Mouse (Mus musculus) lung, postnatal 25 days (tissue): Measurements from ENCODE around the gene Jade1.
A peak's percentile ranks its signal among the peaks of the same experiment; 100 is the strongest.

ENCODE experiments used
- DNase-seq: peaks from one replicate; pipeline ENCODE4 v3.0.0; 2022; ENCODE audit warnings: low spot score

Jade1 gene

GRCm38 (mm10) chr3:41599806-41600589 lies 44.5 kb downstream of the Jade1 start:
- DNase-seq: peak; percentile 58

DNA sequence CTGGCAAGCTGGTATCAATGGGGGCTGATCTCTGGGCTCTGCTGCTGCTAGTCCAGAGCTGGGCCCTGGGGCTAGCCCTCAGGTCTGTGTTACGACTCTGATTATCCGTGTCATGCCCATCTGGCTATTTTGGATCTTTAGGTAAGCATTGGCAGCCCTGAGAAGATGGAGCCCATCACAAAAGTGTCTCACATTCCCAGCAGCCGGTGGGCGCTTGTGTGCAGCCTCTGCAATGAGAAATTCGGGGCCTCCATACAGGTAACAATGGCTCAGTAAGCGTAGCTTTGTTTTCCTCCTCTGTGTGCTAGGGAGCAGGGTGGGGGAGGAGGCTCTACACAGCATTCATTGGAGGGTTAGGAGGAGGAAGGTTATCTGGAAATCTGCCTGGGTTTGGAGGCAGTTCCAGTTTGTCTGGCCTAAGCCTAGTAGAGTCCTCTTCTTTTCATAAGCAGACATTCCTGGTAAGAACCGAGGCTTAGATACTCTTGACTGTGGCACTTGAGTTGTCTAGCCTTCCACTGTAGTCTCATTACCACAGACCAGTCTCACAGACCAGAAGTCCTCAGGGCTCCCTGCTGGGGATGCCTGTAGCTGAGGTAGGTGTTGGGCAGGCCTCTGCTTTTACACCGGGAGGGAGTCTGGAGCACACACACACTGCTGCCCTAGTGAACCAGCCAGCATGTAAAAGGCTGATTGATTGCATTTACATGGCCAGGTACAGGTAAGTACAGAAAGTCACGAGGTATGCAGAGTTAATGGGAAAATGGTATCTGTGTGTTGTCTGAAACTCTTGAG lies 45.9 kb downstream of the Jade1 start:
- DNase-seq: no peak

DNA sequence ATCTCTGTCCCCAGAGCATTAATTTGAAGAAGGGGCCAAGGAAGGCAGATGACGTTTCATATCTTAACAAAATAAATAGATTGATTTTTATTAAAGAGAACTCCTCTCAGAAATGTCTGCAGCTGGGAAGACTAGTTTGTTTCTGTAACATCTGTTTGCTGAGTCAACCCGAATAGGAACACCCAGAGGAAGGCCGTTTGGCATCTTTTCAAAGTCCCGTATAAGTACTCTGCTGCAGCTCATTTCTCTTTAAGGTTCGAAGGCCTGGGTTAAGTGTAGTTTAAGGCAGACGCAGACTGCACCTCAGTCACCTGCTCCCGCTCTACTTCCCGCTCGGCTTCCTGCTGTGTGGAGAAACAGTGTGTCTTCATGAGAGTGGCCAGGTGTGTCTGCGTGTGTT lies 47.4 kb downstream of the Jade1 start:
- no peak for DNase-seq

DNA sequence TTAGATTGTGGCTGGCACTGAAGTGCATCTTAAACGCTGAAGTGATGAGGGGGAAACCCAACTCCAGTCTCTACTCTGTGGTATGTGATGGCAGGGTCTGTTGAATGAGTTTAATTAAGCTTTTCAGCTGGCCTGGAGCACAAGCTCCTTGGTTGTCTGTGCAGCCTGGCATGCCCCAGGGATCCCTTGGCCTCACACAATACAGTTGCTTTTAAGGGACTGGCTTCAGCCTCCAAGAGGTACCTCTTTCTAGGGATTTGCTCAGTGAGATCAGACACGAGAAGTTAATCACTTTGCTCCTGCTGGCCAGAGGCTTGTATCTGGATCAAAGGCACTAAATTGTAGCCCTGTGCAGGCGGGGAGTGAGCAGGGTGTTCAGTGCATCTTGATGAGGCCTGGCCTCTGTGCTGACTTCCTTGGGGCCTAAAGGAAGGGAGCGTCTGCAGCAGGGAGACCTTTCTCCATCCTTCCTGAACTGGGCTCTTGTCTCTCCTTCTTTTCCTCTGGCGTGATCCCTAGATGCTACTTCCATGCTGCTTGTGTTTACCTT lies 48.0 kb downstream of the Jade1 start:
- DNase-seq: no peak

- DNase-seq: no peak
Observed at GRCm38 (mm10) chr3:41604629-41605321, 49.2 kb downstream of the Jade1 start.

- no peak for DNase-seq
Observed at GRCm38 (mm10) chr3:41605601-41606329, 50.2 kb downstream of the Jade1 start.

DNA sequence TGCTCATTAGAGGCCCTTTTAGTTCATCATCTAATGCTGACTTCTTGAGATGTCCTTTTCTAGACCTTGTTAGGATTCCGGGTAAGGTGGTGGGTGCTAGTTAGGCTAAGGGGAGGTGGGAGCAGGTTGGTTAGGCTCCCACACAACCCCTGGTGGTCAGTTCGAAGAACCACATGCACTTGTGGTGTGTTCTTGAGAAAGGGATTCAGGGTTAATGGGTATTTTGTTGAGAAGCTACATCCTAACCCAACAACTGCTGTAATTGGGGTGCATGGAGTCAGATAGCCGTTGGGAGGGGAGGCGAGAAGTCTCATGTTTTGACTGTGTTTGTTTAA lies 50.8 kb downstream of the Jade1 start:
- DNase-seq: no peak

- DNase-seq: no peak
Observed at GRCm38 (mm10) chr3:41607050-41607449, 51.5 kb downstream of the Jade1 start.

GRCm38 (mm10) chr3:41607467-41607866 lies 51.9 kb downstream of the Jade1 start:
- DNase-seq: no peak

GRCm38 (mm10) chr3:41609071-41609470 lies 53.5 kb downstream of the Jade1 start:
- DNase-seq: no peak

DNA sequence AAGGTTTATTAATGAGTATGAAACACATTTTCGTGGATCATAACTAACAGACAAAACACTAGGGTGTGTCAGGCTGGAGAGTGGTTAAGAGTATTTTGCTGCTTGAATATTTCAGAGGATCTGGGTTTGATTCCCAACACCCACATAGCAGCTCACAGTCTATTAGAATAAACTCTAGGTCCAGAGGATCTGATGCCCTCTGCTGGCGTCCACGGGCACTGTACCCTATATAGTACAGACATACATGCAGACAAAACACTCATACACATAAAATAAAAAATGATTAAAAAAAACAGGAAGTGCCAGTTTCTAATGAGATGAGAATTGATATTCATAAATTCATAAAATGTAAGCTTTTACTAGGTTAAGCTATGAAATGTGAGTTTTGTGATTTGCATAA lies 56.7 kb downstream of the Jade1 start:
- DNase-seq: no peak

DNA sequence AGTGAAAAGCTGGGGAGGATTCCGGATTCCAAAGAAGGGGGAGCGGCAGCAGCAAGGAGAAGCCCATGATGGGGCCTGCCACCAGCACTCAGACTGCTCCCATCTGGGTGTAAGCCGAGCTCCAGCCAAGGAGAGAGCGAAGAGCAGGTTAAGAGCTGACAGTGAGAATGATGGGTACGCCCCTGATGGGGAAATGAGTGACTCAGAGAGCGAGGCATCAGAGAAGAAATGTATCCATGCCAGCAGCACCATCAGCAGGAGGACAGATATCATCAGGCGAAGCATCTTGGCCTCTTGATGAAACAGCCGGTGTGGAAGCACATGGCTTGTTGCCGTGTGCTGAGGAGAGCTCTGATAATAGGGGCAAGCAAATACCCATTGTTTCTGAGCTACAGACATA lies 58.2 kb downstream of the Jade1 start:
- no peak for DNase-seq

GRCm38 (mm10) chr3:41614230-41614985 lies 58.9 kb downstream of the Jade1 start:
- no peak for DNase-seq

GRCm38 (mm10) chr3:41618036-41618435 lies 62.5 kb downstream of the Jade1 start:
- no peak for DNase-seq

GRCm38 (mm10) chr3:41618488-41618887 lies 63.0 kb downstream of the Jade1 start:
- DNase-seq: no peak

GRCm38 (mm10) chr3:41620971-41621370 lies 65.4 kb downstream of the Jade1 start:
- no peak for DNase-seq

DNA sequence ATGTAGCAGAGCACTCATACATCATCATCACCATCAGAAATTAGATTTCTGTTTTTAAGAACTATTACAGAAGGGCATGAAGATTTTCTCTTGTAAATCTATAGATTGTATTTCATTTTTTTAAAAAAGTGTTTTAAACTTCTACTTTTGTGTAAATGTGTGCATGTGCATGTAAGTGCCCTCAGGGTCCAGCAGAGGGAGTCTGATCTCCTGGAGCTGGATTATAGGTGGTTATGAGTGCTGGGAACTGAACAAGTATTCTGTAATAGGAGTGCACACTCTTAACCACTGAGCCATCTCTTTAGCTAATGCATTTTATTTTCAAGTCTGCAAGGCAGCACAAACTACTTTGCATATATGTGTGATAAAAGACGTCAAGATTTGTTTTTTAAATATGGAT lies 100.1 kb downstream of the Jade1 start:
- no peak for DNase-seq
